Mouse (Mus musculus): Measurements from ENCODE around the gene 4632433K11Rik. TPM values are rescaled to one million over a fixed set of nuclear protein-coding genes. Genes with fewer than 3 reads are reported as not detected.
A peak's percentile ranks its signal among the peaks of the same experiment; 100 is the strongest.
"Not testable (repeated sequence)": the region's sequence is repeated elsewhere in the genome, so short reads cannot be mapped to it uniquely, and the experiment has no call there.

Gene 4632433K11Rik
- total and polyA plus RNA-seq, 2 experiments from 2014 or later, result 0.24 TPM; not detected in 1

DNA sequence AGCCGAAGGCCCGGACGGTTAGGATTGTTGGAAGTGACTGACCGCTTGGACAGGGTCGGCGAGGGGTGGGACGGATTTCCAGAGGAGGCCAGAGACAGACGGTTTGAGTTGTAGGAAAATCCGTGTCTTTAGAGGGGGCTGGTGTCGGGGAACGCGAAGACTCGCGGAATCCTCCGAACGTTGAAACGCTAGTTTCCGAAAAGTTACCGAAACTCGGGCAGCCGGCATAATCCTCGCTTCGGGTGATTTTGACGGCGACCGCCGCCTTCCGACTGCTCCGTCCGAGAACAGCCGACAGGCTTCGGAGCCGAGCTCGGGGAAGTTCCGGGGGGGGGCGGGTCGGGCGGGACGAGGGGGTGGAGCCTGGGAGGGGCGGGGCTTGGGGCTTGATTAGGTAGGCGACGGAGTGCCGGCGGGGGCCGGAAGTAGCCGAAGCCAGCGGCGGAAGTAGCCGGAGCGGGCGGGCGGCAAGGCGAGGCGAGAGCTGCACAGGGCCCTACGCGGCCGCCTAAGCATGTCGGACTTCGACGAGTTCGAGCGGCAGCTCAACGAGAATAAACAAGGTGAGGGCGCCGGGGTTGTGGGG is 27.9 kb downstream of the 4632433K11Rik start, which contains the start of gene U2af2:
TSS of gene U2af2 (plus strand) at position 370 of the 586 bp plus-strand sequence.
- peak within 1 kb of the TSS; percentile 71 for H3K4me2 ChIP-seq (ENCODE audit: low read depth)
- DNase-seq (peak; percentile 95), ATAC-seq (peak; percentile 69)
- peak within 1 kb of the TSS; percentile 98 for H3K27ac ChIP-seq (ENCODE audit: low read depth, low read length)
- peak within 1 kb of the TSS; percentile 78 for H3K9ac ChIP-seq
- peaks cover 28% of the 10 kb centered on the region for H3K4me1 ChIP-seq (ENCODE audit: insufficient read depth)
- no peaks in the 10 kb centered on the region for H3K9me3 ChIP-seq (ENCODE audit: low read length)
- peaks cover 3% of the 10 kb centered on the region; the same call in 1 of the 2 replicates for H3K36me3 ChIP-seq (ENCODE audit: insufficient read depth)
- no peaks in the 10 kb centered on the region for H3K27me3 ChIP-seq (ENCODE audit: insufficient read depth, low read length)
- under 1% methylated on average over 63 of the region's 65 CpGs for WGBS
- TF ChIP-seq CTCF (IDR thresholded peaks at IDR 0.05; ENCODE audit: low read depth), result no peak
- peak within 1 kb of the TSS; percentile 78 for H3K4me3 ChIP-seq (ENCODE audit: low read depth, low read length)

- peak; percentile 37 for ATAC-seq
- H3K9ac ChIP-seq, result peak overlapping the region; percentile 78
- peaks cover 8% of the 10 kb centered on the region; the same call in 1 of the 2 replicates for H3K36me3 ChIP-seq (ENCODE audit: insufficient read depth)
- peak; percentile 90 for DNase-seq
- no peak for TF ChIP-seq CTCF (IDR thresholded peaks at IDR 0.05; ENCODE audit: low read depth)
- peak overlapping the region; percentile 78 for H3K4me3 ChIP-seq (ENCODE audit: low read depth, low read length)
- peak overlapping the region; percentile 98 for H3K27ac ChIP-seq (ENCODE audit: low read depth, low read length)
- WGBS, result under 1% methylated on average over 47 of the region's 51 CpGs
- H3K9me3 ChIP-seq (ENCODE audit: low read length), result no peaks in the 10 kb centered on the region
- no peaks in the 10 kb centered on the region for H3K27me3 ChIP-seq (ENCODE audit: insufficient read depth, low read length)
- H3K4me2 ChIP-seq (ENCODE audit: low read depth), result peak overlapping the region; percentile 71
- H3K4me1 ChIP-seq (ENCODE audit: insufficient read depth), result peaks cover 26% of the 10 kb centered on the region
Observed at GRCm38 (mm10) chr7:5062360-5063001, 28.6 kb downstream of the 4632433K11Rik start.

DNA sequence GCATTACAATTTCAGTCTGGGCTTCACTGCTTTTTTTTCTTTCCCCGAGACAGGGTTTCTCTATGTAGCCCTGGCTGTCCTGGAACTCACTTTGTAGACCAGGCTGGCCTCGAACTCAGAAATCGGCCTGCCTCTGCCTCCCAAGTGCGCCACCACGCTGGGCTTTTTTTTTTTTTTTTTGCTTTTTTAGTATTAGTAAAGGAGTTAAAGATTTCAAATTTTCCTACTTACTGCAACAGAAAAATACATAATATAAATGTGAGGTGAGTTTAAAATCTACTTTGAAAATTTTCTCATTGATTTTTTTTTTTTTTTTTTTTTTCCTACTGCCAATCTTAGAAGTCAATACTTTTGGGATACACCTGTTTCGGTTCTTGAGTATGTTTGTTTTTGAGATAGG is 31.0 kb downstream of the 4632433K11Rik start:
- ATAC-seq (no peak), DNase-seq (no peak)
- TF ChIP-seq CTCF (IDR thresholded peaks at IDR 0.05; ENCODE audit: low read depth), result no peak
- peaks cover 33% of the 10 kb centered on the region for H3K36me3 ChIP-seq (ENCODE audit: insufficient read depth)
- WGBS, result 95% methylated on average over 6 of the region's 6 CpGs
- no peak overlapping the region for H3K4me2 ChIP-seq (ENCODE audit: low read depth)
- H3K9ac ChIP-seq, result no peak overlapping the region
- H3K9me3 ChIP-seq (ENCODE audit: low read length), result no peaks in the 10 kb centered on the region
- no peaks in the 10 kb centered on the region for H3K27me3 ChIP-seq (ENCODE audit: insufficient read depth, low read length)
- no peak overlapping the region for H3K4me3 ChIP-seq (ENCODE audit: low read depth, low read length)
- no peak overlapping the region for H3K27ac ChIP-seq (ENCODE audit: low read depth, low read length)
- peaks cover 18% of the 10 kb centered on the region for H3K4me1 ChIP-seq (ENCODE audit: insufficient read depth)

- Histone ChIP-seq H3K4me1 (ENCODE audit: insufficient read depth) (no peaks in the 10 kb centered on the region), H3K36me3 (ENCODE audit: insufficient read depth) (peaks cover 79% of the 10 kb centered on the region), H3K4me3 (ENCODE audit: low read depth, low read length) (no peak overlapping the region), H3K9me3 (ENCODE audit: low read length) (no peaks in the 10 kb centered on the region), H3K4me2 (ENCODE audit: low read depth) (no peak overlapping the region), H3K27me3 (ENCODE audit: insufficient read depth, low read length) (no peaks in the 10 kb centered on the region), H3K9ac (no peak overlapping the region), H3K27ac (ENCODE audit: low read depth, low read length) (no peak overlapping the region)
- 81% methylated on average over 1 of the region's 1 CpGs for whole genome bisulfite sequencing
- TF ChIP-seq CTCF (IDR thresholded peaks at IDR 0.05; ENCODE audit: low read depth), result no peak
- ATAC-seq (no peak), DNase-seq (no peak)
Observed at GRCm38 (mm10) chr7:5073586-5073985, 39.7 kb downstream of the 4632433K11Rik start.

DNA sequence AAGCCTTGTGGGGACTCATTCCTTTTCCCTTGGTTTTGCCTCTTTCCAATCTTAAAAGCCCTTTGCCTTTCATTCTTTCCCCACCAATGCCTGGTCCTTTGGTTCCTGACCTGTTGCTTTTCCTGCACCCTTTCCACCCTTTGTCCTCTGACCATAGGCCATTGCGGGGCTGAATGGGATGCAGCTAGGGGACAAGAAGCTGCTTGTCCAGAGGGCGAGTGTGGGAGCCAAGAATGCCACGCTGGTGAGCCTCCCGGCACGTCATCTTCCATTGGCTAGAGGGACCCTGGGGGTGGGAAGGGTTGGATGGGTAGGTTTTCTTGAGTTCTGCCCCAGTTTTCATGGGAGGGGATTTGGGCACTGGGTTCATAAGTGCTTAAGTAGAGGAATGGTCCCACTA is 41.1 kb downstream of the 4632433K11Rik start:
- no peak for ATAC-seq
- H3K4me3 ChIP-seq (ENCODE audit: low read depth, low read length), result no peak overlapping the region
- H3K27me3 ChIP-seq (ENCODE audit: insufficient read depth, low read length), result no peaks in the 10 kb centered on the region
- H3K36me3 ChIP-seq (ENCODE audit: insufficient read depth), result peaks cover 69% of the 10 kb centered on the region
- no peak for TF ChIP-seq CTCF (IDR thresholded peaks at IDR 0.05; ENCODE audit: low read depth)
- no peaks in the 10 kb centered on the region for H3K4me1 ChIP-seq (ENCODE audit: insufficient read depth)
- 92% methylated on average over 5 of the region's 5 CpGs for WGBS
- H3K9ac ChIP-seq, result no peak overlapping the region
- DNase-seq, result no peak
- H3K27ac ChIP-seq (ENCODE audit: low read depth, low read length), result no peak overlapping the region
- H3K9me3 ChIP-seq (ENCODE audit: low read length), result no peaks in the 10 kb centered on the region
- no peak overlapping the region for H3K4me2 ChIP-seq (ENCODE audit: low read depth)

GRCm38 (mm10) chr7:5076931-5077330 is 43.0 kb downstream of the 4632433K11Rik start:
- Histone ChIP-seq H3K9me3 (ENCODE audit: low read length) (no peaks in the 10 kb centered on the region), H3K4me3 (ENCODE audit: low read depth, low read length) (no peak overlapping the region), H3K9ac (no peak overlapping the region), H3K27ac (ENCODE audit: low read depth, low read length) (no peak overlapping the region), H3K36me3 (ENCODE audit: insufficient read depth) (peaks cover 51% of the 10 kb centered on the region), H3K27me3 (ENCODE audit: insufficient read depth, low read length) (no peaks in the 10 kb centered on the region), H3K4me2 (ENCODE audit: low read depth) (no peak overlapping the region), H3K4me1 (ENCODE audit: insufficient read depth) (0 out of 2 replicates have a peak, but pooled peaks cover 8% of the 10 kb centered on the region)
- ATAC-seq (no peak), DNase-seq (no peak)
- no peak for TF ChIP-seq CTCF (IDR thresholded peaks at IDR 0.05; ENCODE audit: low read depth)
- 90% methylated on average over 2 of the region's 2 CpGs for WGBS

DNA sequence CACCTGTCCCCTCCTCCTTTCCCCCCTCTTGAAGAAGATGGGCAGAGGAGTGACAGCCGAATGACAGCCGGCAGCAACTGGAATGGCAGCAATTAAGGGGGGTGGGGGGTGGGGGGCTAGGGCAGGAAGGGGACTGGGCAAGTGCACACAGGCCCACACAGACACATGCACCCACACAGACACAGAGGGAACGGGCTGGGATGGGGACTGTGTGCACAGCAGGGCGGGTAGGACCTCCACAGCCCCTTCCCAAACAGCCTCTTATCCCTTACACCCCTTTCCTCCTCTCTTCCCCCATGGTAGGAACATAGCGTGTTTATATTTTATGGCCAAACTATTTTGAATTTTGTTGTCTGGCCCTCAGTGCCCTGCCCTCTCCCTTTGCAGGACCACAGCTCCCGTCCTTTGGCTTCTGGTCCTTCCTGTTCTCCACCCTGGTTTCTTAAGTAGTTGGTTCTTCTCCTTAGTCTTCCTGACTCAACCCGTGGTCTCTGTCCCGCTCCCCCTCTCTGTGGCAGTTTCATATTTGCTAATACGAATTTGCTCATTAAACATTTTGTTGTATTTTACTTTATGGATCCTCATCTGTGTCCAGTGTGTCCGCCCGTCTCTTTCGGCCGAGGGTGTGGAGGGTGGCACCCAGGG is 45.6 kb downstream of the 4632433K11Rik start:
- WGBS, result 53% methylated on average over 9 of the region's 13 CpGs
- peaks cover 36% of the 10 kb centered on the region for H3K36me3 ChIP-seq (ENCODE audit: insufficient read depth)
- H3K27ac ChIP-seq (ENCODE audit: low read depth, low read length), result peak overlapping the region; percentile 76; the same call in 1 of the 2 replicates
- H3K4me3 ChIP-seq (ENCODE audit: low read depth, low read length), result peak overlapping the region; percentile 84
- H3K9ac ChIP-seq, result peak overlapping the region; percentile 92; the same call in 1 of the 2 replicates
- not testable (repeated sequence) for H3K4me1 ChIP-seq (ENCODE audit: insufficient read depth); H3K9me3 ChIP-seq (ENCODE audit: low read length); H3K27me3 ChIP-seq (ENCODE audit: insufficient read depth, low read length); ATAC-seq; DNase-seq
- peak overlapping the region; percentile 80 for H3K4me2 ChIP-seq (ENCODE audit: low read depth)

Data from forebrain, postnatal 0 days (tissue).